Mouse (Mus musculus) embryonic facial prominence, embryonic 15.5 days (tissue): ENCODE data around the gene Gm17657. TPM values are rescaled to one million over a fixed set of nuclear protein-coding genes. Genes with fewer than 3 reads are reported as not detected.

Experiments
- ATAC-seq: fragments of 200-750 bp; cut with Nextera tagmentation; 2 replicates; pipeline ENCODE4 v1.8.0; 2017; ENCODE audit warnings: low read depth, moderate TSS enrichment; ENCODE audit not compliant: insufficient number of reproducible peaks, low FRiP score, low TSS enrichment
- H3K27ac ChIP-seq: fragments of 300-500 bp; sonication (generic); replicated peaks from 2 replicates; pipeline ENCODE4 v1.5.1; 2015; ENCODE audit warnings: mild to moderate bottlenecking, inconsistent platforms
- H3K27me3 ChIP-seq: fragments of 300-500 bp; sonication (generic); 2 replicates; pipeline ENCODE4 v1.6.1; 2015; ENCODE audit warnings: inconsistent platforms
- H3K36me3 ChIP-seq: fragments of 300-500 bp; sonication (generic); 2 replicates; pipeline ENCODE4 v1.6.1; 2015; ENCODE audit warnings: mild to moderate bottlenecking, inconsistent platforms
- H3K4me1 ChIP-seq: fragments of 300-500 bp; sonication (generic); 2 replicates; pipeline ENCODE4 v1.6.1; 2015; ENCODE audit warnings: inconsistent platforms
- H3K4me2 ChIP-seq: fragments of 300-500 bp; sonication (generic); replicated peaks from 2 replicates; pipeline ENCODE4 v1.6.1; 2015; ENCODE audit warnings: mild to moderate bottlenecking, inconsistent platforms
- H3K4me3 ChIP-seq: fragments of 300-500 bp; sonication (generic); replicated peaks from 2 replicates; pipeline ENCODE4 v1.5.1; 2015; ENCODE audit warnings: mild to moderate bottlenecking, inconsistent platforms
- H3K9ac ChIP-seq: fragments of 300-500 bp; sonication (generic); 2 replicates; pipeline ENCODE4 v1.6.1; 2015; ENCODE audit warnings: inconsistent platforms
- H3K9me3 ChIP-seq: fragments of 300-500 bp; sonication (generic); replicated peaks from 2 replicates; pipeline ENCODE4 v1.6.1; 2016; ENCODE audit warnings: inconsistent platforms
- WGBS: fragments of 180-500 bp; shearing (Covaris S2); methylation state at CpG from one replicate; pipeline ENCODE4 v1.1.7; 2015; 5-methylcytosine and 5-hydroxymethylcytosine counted together
- polyA plus RNA-seq: library from polyadenylated mRNA; unstranded; fragments of >200 nt; fragmentation: Nextera tagmentation; extraction: Ambion mirVana; gene quantifications from 2 replicates; pipeline ENCODE4 v1.2.1, GENCODE M21; 2015

Gene Gm17657
- polyA plus RNA-seq, 1 experiment from 2014 or later: not detected

DNA sequence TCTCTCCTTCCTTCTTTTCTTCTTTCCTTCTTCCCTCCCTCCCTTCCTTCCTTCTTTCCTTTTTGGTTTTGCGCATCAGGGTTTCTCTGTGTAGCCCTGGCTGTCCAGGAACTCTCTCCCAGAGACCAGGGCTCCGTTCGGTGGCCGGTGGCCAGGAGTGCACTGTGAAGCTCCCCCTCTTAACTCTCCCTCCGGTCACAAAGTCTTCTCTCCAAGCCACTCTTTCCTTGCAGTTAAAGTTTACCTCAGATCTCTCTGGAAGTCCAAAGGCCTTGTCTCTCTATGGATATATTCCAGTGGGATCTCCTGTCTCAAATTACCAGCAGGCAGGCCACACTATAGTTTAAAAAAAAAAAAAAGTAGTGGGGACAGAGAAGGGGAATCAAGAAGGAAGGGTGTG is 4.2 kb downstream of the Gm17657 start:
- WGBS: 91% methylated on average over 5 of the region's 5 CpGs
- ATAC-seq: no peak
- Histone ChIP-seq H3K9me3 (no peaks in the 10 kb centered on the region), H3K4me1 (peaks cover 6% of the 10 kb centered on the region), H3K4me3 (no peak overlapping the region), H3K4me2 (no peak overlapping the region), H3K36me3 (no peaks in the 10 kb centered on the region), H3K27ac (no peak overlapping the region), H3K9ac (no peak overlapping the region), H3K27me3 (no peaks in the 10 kb centered on the region)

DNA sequence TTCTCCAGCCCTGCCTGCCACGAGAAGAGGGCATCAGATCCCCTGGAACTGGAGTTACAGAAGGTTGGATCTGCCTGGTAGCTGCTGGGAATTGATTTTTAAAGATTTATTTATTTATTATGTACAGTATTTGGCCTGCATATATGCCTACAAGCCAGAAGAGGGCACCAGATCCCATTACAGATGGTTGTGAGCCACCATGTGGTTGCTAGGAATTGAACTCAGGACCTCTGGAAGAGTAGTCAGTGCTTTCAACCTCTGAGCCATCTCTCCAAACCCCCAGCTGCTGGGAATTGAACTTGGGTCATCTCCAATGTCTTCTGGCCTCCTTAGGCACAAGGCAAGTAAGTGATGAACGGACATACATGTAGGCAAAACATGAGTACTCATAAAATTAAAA is 5.4 kb downstream of the Gm17657 start:
- H3K36me3 ChIP-seq: no peaks in the 10 kb centered on the region
- H3K27ac ChIP-seq: no peak overlapping the region
- 63% methylated on average over 2 of the region's 2 CpGs for WGBS
- no peaks in the 10 kb centered on the region for H3K9me3 ChIP-seq
- no peaks in the 10 kb centered on the region for H3K4me1 ChIP-seq
- H3K4me3 ChIP-seq: no peak overlapping the region
- H3K4me2 ChIP-seq: no peak overlapping the region
- no peaks in the 10 kb centered on the region for H3K27me3 ChIP-seq
- no peak overlapping the region for H3K9ac ChIP-seq
- ATAC-seq: no peak

DNA sequence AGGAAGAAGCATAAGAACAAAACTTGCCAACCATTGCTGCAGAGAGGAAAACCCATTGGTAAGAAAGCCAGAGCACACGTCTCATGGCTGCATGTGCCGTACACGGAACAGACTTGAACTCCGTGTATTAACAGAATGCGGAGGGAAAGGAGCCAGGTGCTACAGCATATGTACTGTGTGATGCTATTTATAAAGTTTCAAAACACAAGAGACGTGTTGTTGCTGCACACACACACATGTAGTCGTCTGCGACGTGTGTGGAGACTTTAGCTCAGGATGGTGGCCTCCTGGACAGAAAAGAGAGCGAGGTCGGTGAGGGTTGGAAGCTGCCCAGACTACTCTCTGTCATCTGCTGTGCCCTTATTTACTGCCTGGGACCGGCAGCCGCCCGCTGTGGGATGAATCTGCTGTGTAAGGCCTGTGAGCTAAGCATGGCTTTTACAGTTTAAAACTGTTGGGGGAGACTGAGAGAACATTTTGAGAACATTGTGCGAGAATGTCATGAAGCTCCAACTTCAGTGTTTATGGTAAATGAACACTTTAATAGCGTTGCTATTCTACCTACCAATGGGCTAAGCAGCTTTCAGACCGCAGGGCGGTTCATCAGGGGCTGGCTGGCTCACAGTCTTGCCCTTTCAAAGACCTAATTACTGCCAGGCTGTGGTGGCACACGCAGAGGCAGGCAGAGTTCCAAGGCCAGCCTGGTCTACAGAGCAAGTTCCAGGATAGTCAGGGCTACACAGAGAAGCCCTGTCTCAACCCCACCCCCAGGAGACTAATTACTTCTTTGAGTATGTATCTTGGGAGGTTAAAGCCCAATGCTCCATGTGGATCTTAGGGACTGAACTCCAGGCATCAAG is 6.4 kb downstream of the Gm17657 start:
- H3K9me3 ChIP-seq: no peaks in the 10 kb centered on the region
- no peak overlapping the region for H3K9ac ChIP-seq
- no peaks in the 10 kb centered on the region for H3K36me3 ChIP-seq
- H3K4me1 ChIP-seq: no peaks in the 10 kb centered on the region
- ATAC-seq: no peak
- H3K4me2 ChIP-seq: no peak overlapping the region
- H3K4me3 ChIP-seq: no peak overlapping the region
- H3K27me3 ChIP-seq: no peaks in the 10 kb centered on the region
- H3K27ac ChIP-seq: no peak overlapping the region
- 87% methylated on average over 19 of the region's 19 CpGs for WGBS

DNA sequence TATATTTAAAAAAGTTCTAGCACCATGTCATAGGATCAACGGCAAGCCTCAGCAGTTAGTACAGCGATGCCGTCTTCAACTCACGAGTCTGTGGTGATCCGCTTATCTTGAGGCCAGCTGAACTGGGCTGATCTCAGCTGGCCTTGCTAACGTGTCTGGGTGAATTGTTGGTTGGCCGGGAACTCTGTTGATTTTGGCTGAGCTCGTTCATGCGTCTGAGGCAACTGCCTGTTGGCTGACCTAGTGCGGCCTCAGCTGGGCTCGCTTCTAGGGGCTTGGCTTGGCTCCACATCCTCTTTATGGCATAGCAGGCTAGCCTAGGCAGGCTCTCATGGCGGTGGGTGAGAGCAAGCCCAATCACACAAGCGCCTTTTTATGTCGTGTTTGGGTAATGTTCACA is 8.0 kb downstream of the Gm17657 start:
- no peak; the same call in 1 of the 2 replicates for ATAC-seq
- no peak overlapping the region for H3K27ac ChIP-seq
- WGBS: 73% methylated on average over 14 of the region's 14 CpGs

DNA sequence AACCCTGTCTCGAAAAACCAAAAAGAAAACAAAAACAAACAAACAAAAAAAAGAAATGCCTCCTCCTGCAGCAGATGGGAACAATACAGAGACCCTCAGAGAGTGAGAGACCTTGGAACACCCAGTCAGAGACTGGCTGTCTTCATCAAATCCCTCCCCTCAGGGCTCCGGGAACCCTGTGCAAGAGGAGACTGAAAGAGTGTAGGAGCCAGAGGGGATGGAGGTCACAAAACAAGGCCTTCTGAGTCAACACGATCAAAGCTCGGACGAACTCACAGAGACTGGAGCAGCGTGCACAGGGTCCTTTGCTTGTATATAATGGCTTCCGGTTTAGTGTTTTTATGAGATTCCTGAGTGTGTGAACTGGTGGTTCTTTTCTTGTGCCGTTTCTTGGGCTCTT is 9.0 kb downstream of the Gm17657 start:
- no peak overlapping the region for H3K4me2 ChIP-seq
- H3K4me3 ChIP-seq: no peak overlapping the region
- 81% methylated on average over 8 of the region's 8 CpGs for WGBS
- H3K4me1 ChIP-seq: no peaks in the 10 kb centered on the region
- H3K36me3 ChIP-seq: no peaks in the 10 kb centered on the region
- no peaks in the 10 kb centered on the region for H3K9me3 ChIP-seq
- no peaks in the 10 kb centered on the region for H3K27me3 ChIP-seq
- ATAC-seq: no peak
- no peak overlapping the region for H3K27ac ChIP-seq
- no peak overlapping the region for H3K9ac ChIP-seq

More for the DNA sequence above, 8.0 kb downstream of the Gm17657 start:
- Histone ChIP-seq H3K4me2 (no peak overlapping the region), H3K27me3 (no peaks in the 10 kb centered on the region), H3K9me3 (no peaks in the 10 kb centered on the region), H3K4me1 (no peaks in the 10 kb centered on the region), H3K9ac (no peak overlapping the region), H3K4me3 (no peak overlapping the region), H3K36me3 (no peaks in the 10 kb centered on the region)

DNA sequence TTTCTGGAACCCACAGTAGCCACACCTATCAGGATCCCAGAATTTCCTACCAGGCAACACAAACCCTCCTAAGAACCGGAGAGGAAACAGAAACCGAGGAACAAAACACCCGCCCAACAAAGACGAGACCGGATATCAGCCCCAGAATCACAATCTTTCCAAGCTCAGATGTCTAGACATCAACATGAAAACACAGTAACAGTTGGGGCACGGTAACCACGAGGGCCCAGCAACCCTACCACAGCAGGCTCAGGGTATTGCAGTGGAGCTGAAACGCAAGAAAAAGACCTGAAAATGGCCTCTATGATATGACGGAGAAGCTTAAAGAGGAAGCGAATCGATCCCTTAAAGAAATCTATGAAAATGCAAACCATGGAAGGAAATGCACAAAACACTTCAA is 15.6 kb downstream of the Gm17657 start:
- H3K4me1 ChIP-seq: no peaks in the 10 kb centered on the region
- no peaks in the 10 kb centered on the region for H3K27me3 ChIP-seq
- 85% methylated on average over 11 of the region's 11 CpGs for whole genome bisulfite sequencing
- no peak overlapping the region for H3K9ac ChIP-seq
- ATAC-seq: no peak
- no peaks in the 10 kb centered on the region for H3K36me3 ChIP-seq
- H3K4me3 ChIP-seq: no peak overlapping the region
- no peaks in the 10 kb centered on the region for H3K9me3 ChIP-seq
- H3K4me2 ChIP-seq: no peak overlapping the region
- H3K27ac ChIP-seq: no peak overlapping the region

DNA sequence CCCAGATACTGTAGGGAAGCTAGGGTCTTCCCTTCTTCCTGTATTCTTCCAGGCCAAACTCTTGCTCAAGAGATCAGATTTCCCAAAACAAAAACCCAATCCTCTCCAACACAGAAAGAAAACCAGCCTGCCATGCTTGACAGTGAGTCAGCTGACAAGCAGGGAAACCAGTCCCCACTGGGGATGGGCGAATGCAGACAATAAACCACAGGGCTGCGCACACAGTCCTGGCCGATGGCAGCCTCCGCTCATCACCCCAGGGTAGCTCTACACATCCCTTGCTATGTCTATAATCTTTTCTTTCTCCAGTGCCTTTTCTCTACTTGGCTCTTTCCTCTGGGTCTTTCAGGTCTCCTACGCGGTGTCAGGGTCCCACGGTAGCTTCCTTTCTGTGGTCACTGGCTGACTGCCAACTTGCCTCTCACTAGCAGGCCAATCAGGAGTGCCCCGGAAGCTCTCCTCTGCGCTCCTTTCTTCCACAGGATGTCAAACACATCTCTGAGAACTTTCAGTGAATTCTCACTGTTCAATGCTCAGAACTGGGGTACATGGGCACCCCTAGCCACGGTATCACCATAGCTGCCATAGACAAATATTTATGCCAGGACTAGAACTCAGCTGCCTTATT is 17.6 kb downstream of the Gm17657 start:
- WGBS: 42% methylated on average over 10 of the region's 10 CpGs
- H3K27ac ChIP-seq: 0 out of 2 replicates have a peak overlapping the region, but pooled peaks have one; percentile 17

DNA sequence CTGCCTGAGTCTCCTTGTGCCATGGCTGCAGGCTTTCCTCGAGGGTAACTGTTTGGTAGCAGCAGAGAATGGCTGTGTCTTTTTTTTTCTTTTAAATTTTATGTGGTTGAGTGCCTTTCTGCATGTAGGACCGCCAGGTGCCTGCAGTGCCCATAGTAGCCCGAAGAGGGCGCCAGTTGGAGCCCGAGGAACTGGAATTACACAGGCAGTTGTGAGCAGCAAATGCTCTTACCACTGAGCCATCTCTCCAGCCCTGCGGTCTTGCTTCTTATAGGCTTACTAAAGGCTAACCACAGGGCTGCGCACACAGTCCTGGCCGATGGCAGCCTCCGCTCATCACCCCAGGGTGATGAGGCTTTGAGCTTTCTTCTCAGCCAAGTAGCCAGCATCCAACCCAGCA is 18.2 kb downstream of the Gm17657 start:
- no peak overlapping the region for H3K4me3 ChIP-seq
- H3K4me1 ChIP-seq: no peaks in the 10 kb centered on the region
- H3K9ac ChIP-seq: no peak overlapping the region
- 0 out of 2 replicates have a peak overlapping the region, but pooled peaks have one; percentile 17 for H3K27ac ChIP-seq
- no peaks in the 10 kb centered on the region for H3K27me3 ChIP-seq
- no peak overlapping the region for H3K4me2 ChIP-seq
- H3K36me3 ChIP-seq: no peaks in the 10 kb centered on the region
- ATAC-seq: no peak
- 71% methylated on average over 9 of the region's 9 CpGs for WGBS
- H3K9me3 ChIP-seq: no peaks in the 10 kb centered on the region

More for the DNA sequence above, 17.6 kb downstream of the Gm17657 start:
- Histone ChIP-seq H3K4me1 (no peaks in the 10 kb centered on the region), H3K9me3 (no peaks in the 10 kb centered on the region), H3K27me3 (no peaks in the 10 kb centered on the region), H3K36me3 (no peaks in the 10 kb centered on the region), H3K4me3 (no peak overlapping the region), H3K4me2 (no peak overlapping the region), H3K9ac (no peak overlapping the region)
- 0 out of 2 replicates have a peak, but pooled peaks have one; percentile 29 for ATAC-seq

DNA sequence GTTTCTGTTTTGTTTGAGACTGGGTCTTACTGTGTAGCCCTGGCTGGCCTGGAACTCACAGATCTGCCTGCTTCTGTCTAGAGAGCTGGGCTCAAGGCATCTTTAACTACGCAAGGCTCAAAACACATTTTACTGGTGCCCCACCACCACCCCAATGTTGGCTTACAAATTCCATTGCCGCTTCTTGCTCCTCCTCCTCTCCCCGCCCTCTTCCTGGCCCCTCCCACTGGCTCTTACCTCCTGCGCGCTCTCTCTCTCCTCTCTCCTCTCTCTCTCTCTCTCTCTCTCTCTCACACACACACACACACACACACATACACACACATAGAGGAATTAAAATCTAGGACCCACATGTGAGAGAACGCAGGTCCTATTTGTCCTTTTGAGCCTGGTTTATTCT is 18.9 kb downstream of the Gm17657 start:
- ATAC-seq: no peak

DNA sequence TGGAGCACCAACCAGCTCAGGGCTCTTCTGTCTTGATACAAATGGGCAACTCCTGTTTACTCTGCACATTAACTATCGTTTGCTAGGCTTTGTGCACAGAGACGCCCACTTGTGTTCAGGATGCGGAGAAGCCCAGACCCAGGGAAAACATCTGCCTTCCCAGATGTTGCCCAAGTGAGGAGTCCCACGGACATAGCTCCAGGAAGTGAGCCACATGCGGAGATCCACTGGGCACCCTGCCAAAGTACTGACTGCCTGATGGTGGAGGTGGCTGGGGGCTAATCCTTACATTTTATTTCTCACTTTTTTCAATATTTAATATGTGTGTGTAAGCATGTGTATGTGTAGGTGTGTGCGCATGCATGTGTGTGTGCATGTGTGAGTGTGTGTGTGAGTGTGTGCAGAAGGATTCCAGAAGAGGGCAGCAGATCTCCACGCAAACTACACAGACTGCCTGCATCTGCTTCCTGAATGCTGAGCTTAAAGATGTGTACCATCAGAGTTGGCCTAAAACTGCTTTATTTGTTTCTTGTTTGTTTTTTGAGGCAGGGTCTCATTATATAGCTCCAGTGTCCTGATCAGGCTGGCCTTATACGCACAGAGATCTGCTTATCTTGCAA is 20.8 kb downstream of the Gm17657 start:
- 67% methylated on average over 8 of the region's 8 CpGs for WGBS
- H3K4me2 ChIP-seq: no peak overlapping the region
- H3K27ac ChIP-seq: no peak overlapping the region
- H3K27me3 ChIP-seq: no peaks in the 10 kb centered on the region
- no peaks in the 10 kb centered on the region for H3K36me3 ChIP-seq
- no peak overlapping the region for H3K4me3 ChIP-seq
- ATAC-seq: no peak
- H3K4me1 ChIP-seq: no peaks in the 10 kb centered on the region
- H3K9ac ChIP-seq: no peak overlapping the region
- H3K9me3 ChIP-seq: no peaks in the 10 kb centered on the region; the same call in 1 of the 2 replicates

More for the DNA sequence above, 18.9 kb downstream of the Gm17657 start:
- Histone ChIP-seq H3K9me3 (no peaks in the 10 kb centered on the region; the same call in 1 of the 2 replicates), H3K9ac (no peak overlapping the region), H3K27me3 (no peaks in the 10 kb centered on the region), H3K27ac (no peak overlapping the region), H3K4me2 (no peak overlapping the region), H3K4me1 (no peaks in the 10 kb centered on the region), H3K36me3 (no peaks in the 10 kb centered on the region), H3K4me3 (no peak overlapping the region)
- 78% methylated on average over 6 of the region's 6 CpGs for WGBS

DNA sequence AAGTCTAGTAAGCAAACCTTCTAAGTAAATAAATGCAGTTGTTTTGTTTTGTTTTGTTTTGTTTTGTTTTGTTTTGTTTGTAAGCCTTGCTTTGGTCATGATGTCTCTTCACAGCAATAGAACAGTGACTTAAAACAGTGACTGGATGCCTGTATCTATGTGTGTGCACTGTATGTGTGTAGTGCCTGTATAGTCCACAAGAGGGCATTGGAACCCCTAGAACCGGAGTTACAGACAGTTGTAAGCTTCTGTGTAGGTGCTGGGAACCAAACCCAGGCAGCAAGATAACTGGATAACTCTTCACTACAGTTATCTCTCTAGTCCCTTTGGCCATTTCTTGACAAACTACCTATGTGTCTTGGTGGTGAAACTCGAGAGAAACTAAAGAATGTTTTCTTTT is 23.8 kb downstream of the Gm17657 start:
- H3K36me3 ChIP-seq: no peaks in the 10 kb centered on the region
- H3K27ac ChIP-seq: no peak overlapping the region
- H3K4me3 ChIP-seq: no peak overlapping the region
- no peak overlapping the region for H3K4me2 ChIP-seq
- no peak for ATAC-seq
- no peak overlapping the region for H3K9ac ChIP-seq
- no peaks in the 10 kb centered on the region for H3K27me3 ChIP-seq
- H3K4me1 ChIP-seq: no peaks in the 10 kb centered on the region
- 80% methylated on average over 2 of the region's 2 CpGs for WGBS
- H3K9me3 ChIP-seq: no peaks in the 10 kb centered on the region; the same call in 1 of the 2 replicates
